Mouse (Mus musculus): Measurements from ENCODE around the gene Gpr4.

DNA sequence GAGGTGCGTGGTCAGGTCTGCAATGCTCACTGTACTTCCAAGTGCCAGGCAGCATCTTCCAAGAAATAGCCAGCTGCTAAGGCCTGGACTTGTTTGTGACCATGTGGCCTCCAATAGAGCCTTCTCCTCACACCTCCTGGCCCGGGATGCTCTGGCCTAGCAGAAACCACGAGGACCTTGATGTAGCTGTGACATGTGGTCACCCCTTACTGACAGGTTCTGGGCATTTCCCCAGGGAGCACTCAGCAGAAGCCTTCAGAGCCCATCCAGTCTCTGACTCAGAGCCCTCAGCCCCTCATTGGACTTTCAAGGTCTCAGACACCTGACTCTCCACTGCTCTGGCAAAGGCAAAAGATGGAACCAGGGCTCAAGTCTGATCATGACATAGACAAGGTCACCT is 32.7 kb downstream of the Gpr4 start:
- TF ChIP-seq CTCF (IDR thresholded peaks at IDR 0.05 in 2 of 3, conservative IDR thresholded peaks at IDR 0.05 in 1 of 3; ENCODE audit: control insufficient read depth in 1 of 3, insufficient read depth in 1 of 3, low read depth in 2 of 3, low read length in 3 of 3, poor library complexity in 1 of 3, severe bottlenecking in 1 of 3) (no peak), GATA1 (IDR thresholded peaks at IDR 0.05; ENCODE audit: low read depth, low read length) (no peak), EP300 (IDR thresholded peaks at IDR 0.05; ENCODE audit: low read depth in 1 of 2, low read length in 2 of 2) (no peak), MAX (IDR thresholded peaks at IDR 0.05; ENCODE audit: low read length) (no peak), ELF1 (IDR thresholded peaks at IDR 0.05; ENCODE audit: low read depth, low read length) (no peak), NELFE (IDR thresholded peaks at IDR 0.05; ENCODE audit: low read depth, low read length) (no peak), POLR2A (IDR thresholded peaks at IDR 0.05; ENCODE audit: control insufficient read depth in 1 of 2, insufficient read depth in 1 of 2, low read depth in 1 of 2, low read length in 2 of 2, poor library complexity in 1 of 2) (no peak), E2F4 (IDR thresholded peaks at IDR 0.05; ENCODE audit: borderline replicate concordance, low read depth, low read length) (no peak), TAL1 (IDR thresholded peaks at IDR 0.05; ENCODE audit: low read length) (no peak)
